Mouse (Mus musculus) granulocyte monocyte progenitor cell, adult 5-6 weeks (primary cell): ENCODE results near the gene Ldha. TPM values are rescaled to one million over a fixed set of nuclear protein-coding genes. Genes with fewer than 3 reads are reported as not detected.

Experiments used
- ATAC-seq: replicated peaks from 2 replicates; pipeline ENCODE4 v1.8.0; 2016; ENCODE audit warnings: mild to moderate bottlenecking, moderate TSS enrichment, inconsistent platforms; ENCODE audit not compliant: poor library complexity, severe bottlenecking
- total RNA-seq, 2 experiments: library from RNA; stranded (forward) in 1 of 2; stranded (reverse) in 1 of 2; fragments of 200-712, 200-1000 nt in 1 of 2; fragments of >200 nt in 1 of 2; fragmentation: Nextera tagmentation in 1 of 2; gene quantifications; 2 replicates each; pipeline ENCODE4 v1.2.3; 2014 to 2017

Gene Ldha
- total RNA-seq, 2 experiments from 2014 or later: 507 to 641 TPM

DNA sequence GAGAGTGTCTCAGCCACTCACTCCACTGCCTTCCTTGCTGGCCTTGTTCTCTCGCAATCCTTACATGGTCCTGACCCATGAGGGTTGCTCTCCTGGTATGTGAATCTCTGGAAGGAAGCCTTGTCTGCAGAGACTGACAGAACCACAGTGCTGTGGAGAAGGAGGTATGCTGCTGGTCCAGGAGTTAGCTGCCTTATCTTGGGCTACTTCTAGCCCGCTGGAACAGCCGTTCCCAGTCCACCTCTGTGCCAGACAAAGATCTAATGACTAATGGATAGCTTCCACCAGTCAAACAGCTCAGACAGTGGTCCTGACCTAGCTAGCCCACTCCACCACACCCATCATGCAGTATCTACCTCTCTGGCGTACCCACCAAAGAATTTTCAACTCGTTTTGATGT, 4.9 kb upstream of the Ldha start:
- ATAC-seq: no peak

DNA sequence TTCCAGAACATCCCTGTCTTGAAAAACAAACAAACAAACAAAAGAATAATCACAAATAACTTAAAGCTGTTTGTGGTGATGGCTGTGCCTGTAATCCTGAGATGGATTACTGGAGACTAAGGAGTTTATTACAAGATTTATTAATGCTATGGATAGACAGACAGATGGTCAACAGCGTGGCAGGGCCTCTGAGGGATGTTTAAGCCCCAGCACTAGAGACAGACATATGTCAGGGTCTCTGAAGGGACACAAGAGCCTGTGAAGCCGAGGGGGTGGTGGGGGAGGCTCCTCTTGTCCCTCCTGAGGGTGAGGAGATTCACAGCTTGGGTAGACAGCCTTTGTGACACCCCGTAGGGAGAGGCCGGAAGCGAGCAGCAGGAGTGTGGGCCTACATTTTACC, 4.2 kb upstream of the Ldha start:
- no peak for ATAC-seq

DNA sequence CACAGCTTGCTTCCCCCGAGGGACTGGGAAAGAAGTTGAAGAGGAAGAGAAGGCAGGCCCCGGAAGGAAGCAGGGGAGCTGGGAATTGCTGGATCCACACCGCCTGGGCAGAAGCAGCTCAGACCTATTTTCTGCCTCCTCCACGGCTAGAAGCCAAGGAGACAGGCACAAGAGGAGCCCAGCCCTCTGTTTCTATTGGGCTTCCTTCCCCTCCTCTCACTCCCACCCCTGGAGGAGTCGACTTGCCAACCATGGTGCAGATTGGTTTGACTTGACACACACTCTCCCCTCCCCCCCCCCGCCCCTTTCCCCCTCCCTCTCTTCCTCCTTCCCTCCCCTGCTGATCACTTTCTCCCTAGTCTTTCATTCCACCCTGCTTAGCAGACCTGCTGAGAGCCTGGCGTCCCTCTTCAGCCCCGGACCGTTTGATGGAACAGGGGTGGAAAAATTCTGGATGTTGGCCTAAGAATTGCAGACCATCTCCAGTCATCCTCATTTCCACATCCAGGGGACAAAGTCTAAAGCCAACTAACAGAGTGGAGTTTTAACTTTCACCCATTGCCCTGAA, 3.1 kb upstream of the Ldha start:
- ATAC-seq: peak; percentile 22

DNA sequence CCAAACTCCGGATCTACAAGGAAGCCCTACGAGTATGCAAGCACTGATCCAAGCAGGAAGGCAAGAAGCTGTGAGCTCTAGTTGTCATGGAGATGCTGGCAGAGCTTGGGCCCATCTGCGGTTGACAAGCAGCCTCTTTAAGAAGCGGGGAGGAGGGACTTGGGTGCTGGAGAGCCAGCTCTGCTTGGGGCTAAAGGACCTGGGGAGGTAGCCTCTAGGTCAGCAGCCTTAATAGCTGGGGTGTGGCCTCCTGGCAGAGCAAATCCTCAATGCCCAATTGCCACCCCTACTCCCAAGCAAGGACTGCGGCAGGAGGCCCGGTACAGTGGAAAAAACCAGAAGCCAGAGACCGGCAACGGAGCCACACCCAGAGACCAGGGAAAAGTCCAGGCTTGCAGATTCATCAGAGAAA, 2.4 kb upstream of the Ldha start:
- ATAC-seq: peak; percentile 64

DNA sequence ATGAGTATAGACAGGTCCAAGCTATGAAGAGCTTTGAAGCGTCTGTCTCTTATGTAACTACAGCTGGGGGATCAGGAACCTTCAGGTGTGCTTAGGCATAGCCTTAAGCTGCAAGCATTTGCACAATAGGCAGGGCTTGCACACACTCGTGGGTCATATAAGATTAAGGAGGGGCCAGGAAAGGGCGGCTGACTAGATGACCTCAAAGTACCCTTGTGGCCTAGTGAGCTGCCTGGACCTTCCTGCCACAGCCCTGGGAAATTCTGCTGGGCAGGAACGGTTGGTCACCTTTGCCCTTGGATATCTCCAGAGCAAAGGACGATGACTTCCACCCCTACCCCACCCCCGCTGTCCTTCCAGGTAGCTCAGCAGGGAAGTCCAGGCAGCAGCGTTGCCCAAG, 1.8 kb upstream of the Ldha start:
- peak; percentile 40 for ATAC-seq

DNA sequence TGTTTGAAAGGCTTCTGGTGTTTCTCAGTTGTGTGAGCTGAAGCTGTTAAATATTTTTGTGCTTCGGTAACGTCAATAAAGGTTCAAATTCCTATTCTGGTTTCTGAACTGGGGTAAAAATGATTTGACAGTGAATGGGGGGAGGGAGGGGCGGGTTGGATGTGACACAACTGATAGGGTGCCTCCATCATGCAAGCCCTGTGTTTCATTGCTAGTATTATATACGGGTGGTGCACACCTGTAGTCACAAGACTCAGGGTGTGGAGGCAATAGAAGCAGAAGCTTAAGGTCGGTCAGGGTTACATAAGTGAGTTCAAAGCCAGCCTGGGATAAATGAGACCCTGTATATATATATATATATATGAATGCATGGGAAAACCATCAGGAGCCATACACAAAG, 1.4 kb upstream of the Ldha start:
- ATAC-seq: no peak

DNA sequence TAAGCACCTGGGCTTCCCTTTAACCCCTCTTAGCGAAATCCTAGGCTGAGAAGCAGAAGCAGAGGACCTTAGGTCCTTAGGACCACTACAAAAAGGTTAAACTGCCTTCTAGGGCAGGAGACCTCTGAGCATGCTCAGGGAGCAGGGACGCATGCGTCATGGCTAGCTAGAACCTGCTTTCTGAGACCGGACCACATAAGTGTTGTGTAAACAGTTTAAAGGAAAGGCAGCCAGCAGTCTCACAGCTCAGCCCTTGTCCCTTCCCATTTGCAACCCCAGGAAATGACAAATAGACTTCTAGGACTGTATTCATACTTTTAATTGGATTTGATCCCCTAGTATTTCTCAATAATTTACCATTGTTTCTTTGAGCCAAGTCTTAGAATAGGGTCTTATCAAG, 949 bp upstream of the Ldha start:
- peak; percentile 15; the same call in 1 of the 2 replicates for ATAC-seq

DNA sequence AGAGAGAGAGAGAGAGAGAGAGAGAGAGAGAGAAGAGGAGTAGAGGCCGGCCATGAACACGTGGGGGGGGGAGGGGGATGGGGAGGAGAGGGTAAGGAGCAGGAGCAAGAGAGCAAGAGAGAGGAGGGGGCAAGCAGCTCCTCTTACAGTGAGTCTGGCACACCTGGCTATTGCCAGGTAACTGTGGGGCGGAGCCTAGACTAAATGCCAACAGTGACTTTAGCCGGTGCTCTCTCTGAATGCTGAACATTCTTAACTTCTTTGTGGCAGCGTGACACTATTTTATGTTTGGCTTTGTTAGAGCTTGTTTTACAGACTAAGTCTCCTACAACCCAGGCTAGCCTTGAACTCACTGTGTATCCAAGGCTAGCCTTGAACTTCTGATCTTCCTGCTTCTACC, 1.0 kb downstream of the Ldha start:
- ATAC-seq: no peak

DNA sequence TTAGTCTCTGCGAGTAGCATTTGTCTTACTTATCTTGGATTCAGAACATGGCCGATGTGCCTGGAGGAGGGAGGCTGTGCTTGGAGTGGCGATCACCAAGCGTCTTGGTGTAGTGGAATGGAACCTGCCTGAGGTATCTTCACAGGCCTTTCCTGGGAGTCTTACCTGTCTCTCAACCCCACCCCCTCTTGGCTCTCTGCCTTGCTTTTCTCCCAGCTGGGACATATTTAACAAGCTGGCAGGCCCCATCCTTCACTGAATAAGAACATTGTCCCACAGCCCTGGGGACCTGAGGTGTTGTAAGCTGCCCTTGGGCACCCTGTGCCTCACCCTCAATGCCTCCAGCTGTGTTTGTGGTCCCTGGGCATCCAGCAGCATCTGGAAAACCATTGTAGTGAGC, 2.3 kb downstream of the Ldha start:
- ATAC-seq: no peak

DNA sequence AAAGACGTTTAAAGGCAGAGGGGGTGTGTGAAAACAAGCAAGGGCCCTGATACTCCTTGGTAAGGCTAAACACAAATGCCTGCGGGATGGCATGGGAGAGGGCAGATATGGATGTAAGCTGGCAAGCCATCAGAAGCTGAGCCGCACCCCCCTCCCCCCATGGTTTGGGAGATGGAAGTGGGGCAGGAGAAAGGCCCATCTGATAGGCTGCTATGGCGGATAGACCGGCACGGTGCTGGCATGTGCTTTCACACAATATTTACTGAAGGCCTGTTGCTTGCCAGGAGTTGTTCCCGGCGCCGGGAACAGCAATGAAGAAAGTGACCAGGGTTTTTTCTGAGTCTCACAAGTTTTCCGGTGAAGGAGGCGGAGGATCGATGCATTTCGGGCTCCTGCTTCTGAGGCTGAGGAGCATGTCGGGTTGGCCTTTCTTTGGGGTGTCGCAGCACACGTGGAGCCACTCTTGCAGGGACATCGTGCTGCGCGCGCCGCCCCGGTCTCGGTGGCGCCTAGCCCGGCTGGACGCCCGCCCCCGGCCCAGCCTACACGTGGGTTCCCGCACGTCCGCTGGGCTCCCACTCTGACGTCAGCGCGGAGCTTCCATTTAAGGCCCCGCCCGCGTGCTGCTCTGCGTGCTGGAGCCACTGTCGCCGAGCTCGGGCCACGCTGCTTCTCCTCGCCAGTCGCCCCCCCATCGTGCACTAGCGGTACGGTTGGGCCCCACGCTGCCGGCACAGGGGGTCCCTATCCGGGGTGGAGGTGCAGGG, 4.1 kb downstream of the Ldha start:
- peak; percentile 81 for ATAC-seq

DNA sequence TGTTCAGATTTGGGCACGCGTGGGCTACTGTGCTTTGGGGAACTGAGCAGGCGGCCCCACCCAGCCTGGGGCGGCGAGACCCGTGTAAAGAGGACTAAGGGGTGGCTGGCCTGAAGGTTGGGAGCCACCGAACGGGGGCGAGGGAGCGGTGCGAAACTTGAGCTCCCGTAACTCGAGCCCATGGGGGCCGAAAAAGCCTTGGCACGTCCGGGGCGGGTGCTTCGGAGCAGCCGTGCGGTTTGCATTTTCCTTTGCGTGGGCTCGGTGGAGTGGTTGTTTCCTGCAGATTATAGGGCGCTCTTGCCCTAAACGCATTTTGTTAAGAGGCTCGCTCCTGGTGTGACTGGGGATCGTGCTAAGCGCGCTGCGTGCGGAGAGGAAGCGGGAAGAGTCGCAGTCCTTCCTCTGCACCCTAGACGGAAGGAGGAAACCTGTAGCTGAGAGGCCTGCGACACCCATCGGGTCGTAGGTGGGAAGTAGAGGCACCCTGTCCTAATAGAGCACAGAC, 4.8 kb downstream of the Ldha start:
- ATAC-seq: peak; percentile 34

DNA sequence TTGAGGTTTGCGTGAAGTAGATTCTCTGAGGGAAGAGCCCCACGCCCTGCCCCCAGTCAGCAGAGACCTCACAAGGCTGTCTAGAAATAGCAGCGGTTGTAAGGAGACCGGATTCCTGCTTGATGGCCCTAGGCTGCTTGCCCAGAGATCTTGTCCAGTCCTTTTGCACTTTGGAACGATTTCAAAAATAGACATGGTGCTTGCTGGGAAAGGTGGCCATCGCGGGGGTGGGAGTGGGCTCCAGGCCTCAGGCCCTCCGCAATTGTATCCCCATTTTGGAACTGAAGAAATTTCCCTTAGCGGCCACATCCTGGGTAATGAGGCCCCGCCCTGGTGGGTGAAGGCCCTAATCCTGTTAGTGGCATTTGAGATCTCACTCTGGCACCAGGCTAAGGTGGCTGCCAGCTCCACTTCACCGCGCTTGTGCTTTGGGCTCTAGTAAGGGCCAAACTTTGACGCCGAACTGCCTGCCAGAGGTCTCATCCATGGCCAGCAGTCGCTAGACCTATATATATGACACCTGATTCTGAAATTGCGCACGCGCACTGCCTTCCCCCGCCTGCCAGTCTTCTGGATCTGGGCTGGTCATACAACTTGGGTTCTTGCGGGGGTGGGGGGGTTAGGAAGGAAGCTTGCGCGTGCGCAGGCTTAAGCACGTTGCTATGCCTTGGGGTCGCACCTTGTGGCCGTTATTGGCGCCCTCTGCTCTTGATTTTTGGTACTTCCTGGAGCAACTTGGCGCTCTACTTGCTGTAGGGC, 5.4 kb downstream of the Ldha start:
- peak; percentile 23 for ATAC-seq

DNA sequence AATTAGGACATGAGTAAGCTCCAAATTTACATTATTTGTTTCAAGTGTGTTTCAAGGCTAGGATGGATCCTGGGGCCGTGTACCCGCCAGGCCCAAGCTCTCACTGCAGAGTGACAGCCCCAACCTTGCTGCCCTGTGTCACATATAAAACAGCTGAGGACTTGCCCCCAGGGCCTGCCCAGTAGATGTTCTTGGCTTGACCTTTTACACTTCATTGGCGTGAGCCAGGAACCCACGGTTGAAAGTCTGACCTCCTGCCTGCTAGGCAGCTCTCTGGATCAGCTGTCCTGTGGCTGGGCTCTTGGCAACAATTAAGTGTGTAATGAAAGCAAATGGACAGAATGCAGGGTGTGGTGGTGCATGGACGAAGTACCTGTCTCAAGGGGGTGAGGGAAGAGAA, 8.0 kb downstream of the Ldha start:
- no peak for ATAC-seq

DNA sequence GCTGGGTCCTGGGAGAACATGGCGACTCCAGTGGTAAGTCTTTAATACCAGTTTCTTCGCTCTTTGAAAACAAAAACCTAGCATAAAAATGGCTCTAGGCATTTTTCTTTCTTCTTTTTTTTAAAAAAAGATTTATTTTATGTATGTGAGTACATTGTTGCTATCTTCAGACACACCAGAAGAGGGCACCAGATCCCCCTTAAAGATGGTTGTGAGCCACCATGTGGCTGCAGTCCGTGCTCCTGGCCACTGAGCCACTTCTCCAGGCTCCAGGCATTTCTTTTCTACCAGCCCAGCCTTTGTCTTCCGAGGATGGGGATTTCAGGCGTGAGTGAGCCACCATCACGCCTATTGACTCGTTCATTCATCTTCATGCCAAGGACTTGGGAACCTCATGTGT, 9.8 kb downstream of the Ldha start:
- ATAC-seq: no peak

DNA sequence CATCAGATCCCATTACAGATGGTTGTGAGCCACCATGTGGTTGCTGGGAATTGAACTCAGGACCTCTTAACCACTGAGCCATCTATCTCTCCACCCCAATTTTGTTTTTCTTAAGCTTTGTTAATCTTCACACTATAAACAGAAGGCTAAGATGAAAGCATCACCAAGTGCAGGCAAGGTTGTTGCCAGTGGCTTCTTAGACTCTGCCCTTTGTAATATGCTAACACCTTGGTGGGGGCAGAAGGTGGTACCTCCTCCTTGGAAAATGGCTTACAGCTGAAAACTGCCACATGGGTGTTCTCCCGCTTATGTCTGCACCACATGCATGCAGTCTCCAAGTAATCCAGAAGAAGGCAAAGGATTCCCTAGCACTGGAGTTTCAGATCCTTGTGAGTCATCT, 11.4 kb downstream of the Ldha start:
- ATAC-seq: peak; percentile 36; the same call in 1 of the 2 replicates

DNA sequence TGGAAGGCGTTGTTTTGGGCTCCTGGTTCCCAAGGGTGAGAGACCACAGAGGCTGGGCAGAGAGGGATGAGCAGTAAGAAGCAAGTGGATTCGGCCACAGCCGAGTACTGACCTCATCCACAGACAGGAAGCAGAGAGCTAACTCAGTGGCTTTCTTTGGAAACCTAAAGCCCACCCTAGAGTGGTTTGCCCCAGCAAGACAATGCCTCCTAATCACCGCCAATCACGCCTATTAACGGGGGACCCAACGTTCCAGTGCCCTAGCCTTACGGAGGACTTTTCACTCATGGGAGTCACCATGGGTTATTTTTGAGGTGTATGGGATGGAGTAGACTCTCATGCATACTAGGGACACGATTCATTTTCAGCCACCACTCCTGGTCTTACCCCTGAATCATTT, 12.1 kb downstream of the Ldha start:
- ATAC-seq: no peak

DNA sequence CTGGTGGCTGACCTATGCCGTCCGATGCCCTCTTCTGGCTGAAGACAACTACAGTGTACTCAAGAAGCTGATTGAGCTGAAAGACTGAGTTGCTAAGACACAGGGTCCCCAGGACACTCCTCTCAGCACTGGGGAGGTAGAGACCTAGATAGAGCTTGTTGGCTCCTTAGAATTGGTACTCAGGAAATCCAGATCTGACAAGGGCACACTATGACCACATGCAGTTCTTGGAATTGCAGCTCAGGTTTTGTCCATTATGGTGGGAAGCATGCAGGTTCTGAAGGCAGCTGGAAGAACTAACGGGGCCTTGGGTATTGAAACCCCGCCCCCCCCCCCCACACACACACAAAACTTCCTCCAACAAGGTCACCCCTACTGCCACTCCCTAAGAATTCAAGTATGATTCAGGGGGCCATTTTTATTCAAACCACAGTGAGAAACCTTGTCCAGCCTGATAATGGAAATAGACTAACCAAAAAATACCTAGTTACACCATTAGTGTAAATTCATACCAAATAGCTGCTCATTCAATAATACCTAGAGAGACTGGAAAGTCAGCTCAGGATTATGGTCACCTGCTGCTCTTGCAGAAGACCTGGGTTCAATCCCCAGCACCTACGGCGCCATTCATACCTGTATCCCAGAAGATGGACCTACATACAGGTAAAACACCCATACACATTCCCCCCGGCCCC, 14.7 kb downstream of the Ldha start:
- no peak for ATAC-seq

DNA sequence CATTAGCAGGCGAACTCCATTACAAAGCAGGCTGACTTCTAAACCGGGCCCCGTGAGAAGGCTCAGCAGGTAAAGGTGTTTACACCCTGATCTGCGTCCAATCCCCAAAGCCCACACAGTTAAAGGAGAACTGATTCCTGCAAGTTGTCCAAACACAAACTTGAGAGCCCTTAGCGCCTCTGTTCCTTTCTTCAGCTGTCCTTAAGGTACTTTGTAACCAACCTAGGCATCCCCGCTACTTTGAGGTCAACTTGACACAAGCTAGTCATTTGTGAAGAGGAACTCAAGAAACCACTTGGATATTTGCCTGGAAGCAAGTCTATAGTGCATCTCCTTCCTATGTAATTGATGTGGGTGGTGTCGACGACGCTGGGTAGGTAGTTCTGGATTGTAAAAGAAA, 16.2 kb downstream of the Ldha start:
- peak; percentile 61 for ATAC-seq

DNA sequence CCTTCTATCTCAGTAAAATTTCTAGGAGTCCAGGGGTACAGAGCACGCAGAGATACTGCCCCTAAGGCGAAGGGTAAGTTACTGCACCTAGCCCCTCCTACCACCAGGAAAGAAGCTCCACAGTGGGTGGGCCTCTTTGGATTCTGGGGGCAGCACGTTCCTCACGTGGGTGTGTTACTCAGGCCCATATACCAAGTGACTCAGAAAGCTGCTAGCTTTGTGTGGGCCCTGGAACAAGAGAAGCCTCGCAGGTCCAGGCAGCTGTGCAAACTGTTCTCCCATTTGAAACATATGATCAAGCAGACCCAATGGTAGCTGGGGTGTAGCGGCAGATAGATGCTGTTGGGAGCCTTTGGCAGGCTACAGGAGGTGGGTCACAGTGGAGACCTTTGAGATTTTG, 17.8 kb downstream of the Ldha start:
- no peak for ATAC-seq

DNA sequence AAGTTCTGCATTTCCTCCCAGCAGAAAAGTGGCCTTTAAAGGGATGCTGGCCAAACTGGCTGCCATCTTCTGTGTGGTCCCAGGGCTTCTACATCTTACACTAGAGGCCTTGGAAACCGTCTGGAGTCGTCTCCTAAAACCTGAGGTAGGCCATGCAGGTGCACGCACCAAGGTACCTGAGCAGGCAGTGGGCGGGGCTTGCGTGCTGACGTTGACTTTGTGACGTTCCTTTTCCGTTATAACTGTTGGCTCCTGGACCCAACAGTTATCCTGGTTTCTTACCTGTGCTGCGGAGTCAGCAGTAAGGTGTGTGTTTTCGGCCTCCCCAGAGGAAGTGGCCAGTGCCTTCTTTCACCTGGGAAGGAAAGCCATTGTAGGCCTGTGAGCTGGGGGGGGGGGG, 19.7 kb downstream of the Ldha start, which contains the start of gene Ldhc:
Ldhc (plus strand) TSS at position 208 of the 400 bp plus-strand sequence.
- no peak for ATAC-seq

DNA sequence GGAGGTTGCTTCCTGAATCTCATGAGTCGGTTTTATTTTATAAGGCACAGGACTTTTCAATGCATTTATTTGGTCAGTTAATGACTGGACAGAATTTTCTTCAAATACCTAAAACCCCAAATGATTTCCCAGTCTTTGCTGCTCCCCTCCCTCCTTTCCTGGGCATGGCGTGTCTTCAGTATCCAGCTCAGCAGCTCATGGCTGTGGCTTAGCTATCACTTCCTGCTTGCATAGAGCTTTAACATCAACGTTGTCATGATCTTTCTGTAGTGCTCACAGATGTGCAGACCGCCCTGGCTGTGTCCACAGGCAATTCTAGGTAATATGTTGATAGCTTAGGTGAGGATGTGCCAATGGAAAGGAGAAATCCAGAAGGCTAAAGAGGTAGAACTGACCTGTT, 30.7 kb downstream of the Ldha start:
- peak; percentile 63 for ATAC-seq
